Mouse (Mus musculus): Measurements from ENCODE around the gene Mkln1. TPM values are rescaled to one million over a fixed set of nuclear protein-coding genes. Genes with fewer than 3 reads are reported as not detected.

Mkln1 gene
- polyA plus RNA-seq, 1 experiment from 2014 or later, result 130 TPM

- H3K27me3 ChIP-seq (ENCODE audit: control insufficient read depth, insufficient read depth, low read depth, low read length), result no peaks in the 10 kb centered on the region
- WGBS (ENCODE audit: insufficient replicate concordance), result 28% methylated on average over 4 of the region's 4 CpGs
- peaks cover 28% of the 10 kb centered on the region for H3K4me1 ChIP-seq (ENCODE audit: control insufficient read depth, low read depth, low read length)
- no peak overlapping the region for H3K27ac ChIP-seq (ENCODE audit: low read length)
- ATAC-seq (ENCODE audit: low read depth), result no peak
- H3K4me2 ChIP-seq (ENCODE audit: low read depth, low read length), result no peak overlapping the region
- H3K4me3 ChIP-seq (ENCODE audit: low read depth, low read length), result no peak overlapping the region
- 0 out of 2 replicates have a peak overlapping the region, but pooled peaks have one; percentile 9 for H3K9ac ChIP-seq (ENCODE audit: low read depth, low read length)
- no peaks in the 10 kb centered on the region for H3K9me3 ChIP-seq (replicated peaks; ENCODE audit: control insufficient read depth, low read length)
- no peaks in the 10 kb centered on the region for H3K36me3 ChIP-seq (ENCODE audit: control insufficient read depth, insufficient read depth)
These were observed 2.4 kb upstream of the Mkln1 start for GRCm38 (mm10) chr6:31396118-31396517.

- ATAC-seq (ENCODE audit: low read depth), result no peak
- no peaks in the 10 kb centered on the region for H3K36me3 ChIP-seq (ENCODE audit: control insufficient read depth, insufficient read depth)
- no peaks in the 10 kb centered on the region for H3K27me3 ChIP-seq (ENCODE audit: control insufficient read depth, insufficient read depth, low read depth, low read length)
- H3K4me1 ChIP-seq (ENCODE audit: control insufficient read depth, low read depth, low read length), result peaks cover 33% of the 10 kb centered on the region
- H3K4me3 ChIP-seq (ENCODE audit: low read depth, low read length), result no peak overlapping the region
- H3K4me2 ChIP-seq (ENCODE audit: low read depth, low read length), result peak overlapping the region; percentile 80
- peak overlapping the region; percentile 90 for H3K27ac ChIP-seq (ENCODE audit: low read length)
- H3K9me3 ChIP-seq (replicated peaks; ENCODE audit: control insufficient read depth, low read length), result no peaks in the 10 kb centered on the region
- H3K9ac ChIP-seq (ENCODE audit: low read depth, low read length), result peak overlapping the region; percentile 99; the same call in 1 of the 2 replicates
These were observed 1.2 kb upstream of the Mkln1 start for GRCm38 (mm10) chr6:31397308-31397707.

- ATAC-seq (ENCODE audit: low read depth), result peak; percentile 53
- WGBS (ENCODE audit: insufficient replicate concordance), result 24% methylated on average over 10 of the region's 10 CpGs
- Histone ChIP-seq H3K36me3 (ENCODE audit: control insufficient read depth, insufficient read depth) (no peaks in the 10 kb centered on the region), H3K27me3 (ENCODE audit: control insufficient read depth, insufficient read depth, low read depth, low read length) (no peaks in the 10 kb centered on the region), H3K4me1 (ENCODE audit: control insufficient read depth, low read depth, low read length) (peaks cover 37% of the 10 kb centered on the region), H3K4me2 (ENCODE audit: low read depth, low read length) (peak overlapping the region; percentile 80), H3K9ac (ENCODE audit: low read depth, low read length) (peak overlapping the region; percentile 99), H3K4me3 (ENCODE audit: low read depth, low read length) (peak overlapping the region; percentile 82), H3K9me3 (replicated peaks; ENCODE audit: control insufficient read depth, low read length) (no peaks in the 10 kb centered on the region), H3K27ac (ENCODE audit: low read length) (peak overlapping the region; percentile 90)
These were observed 632 bp upstream of the Mkln1 start for GRCm38 (mm10) chr6:31397775-31398430.

GRCm38 (mm10) chr6:31399206-31399549 lies 643 bp downstream of the Mkln1 start:
- peak overlapping the region; percentile 90 for H3K27ac ChIP-seq (ENCODE audit: low read length)
- under 1% methylated on average over 28 of the region's 28 CpGs for WGBS (ENCODE audit: insufficient replicate concordance)
- H3K4me3 ChIP-seq (ENCODE audit: low read depth, low read length), result peak overlapping the region; percentile 82
- peak overlapping the region; percentile 78 for H3K4me2 ChIP-seq (ENCODE audit: low read depth, low read length)
- H3K9ac ChIP-seq (ENCODE audit: low read depth, low read length), result peak overlapping the region; percentile 99
- no peak for ATAC-seq (ENCODE audit: low read depth)
- no peaks in the 10 kb centered on the region for H3K36me3 ChIP-seq (ENCODE audit: control insufficient read depth, insufficient read depth)
- peaks cover 37% of the 10 kb centered on the region for H3K4me1 ChIP-seq (ENCODE audit: control insufficient read depth, low read depth, low read length)
- no peaks in the 10 kb centered on the region for H3K9me3 ChIP-seq (replicated peaks; ENCODE audit: control insufficient read depth, low read length)
- no peaks in the 10 kb centered on the region for H3K27me3 ChIP-seq (ENCODE audit: control insufficient read depth, insufficient read depth, low read depth, low read length)

- peak overlapping the region; percentile 82 for H3K4me3 ChIP-seq (ENCODE audit: low read depth, low read length)
- H3K36me3 ChIP-seq (ENCODE audit: control insufficient read depth, insufficient read depth), result no peaks in the 10 kb centered on the region
- no peaks in the 10 kb centered on the region for H3K9me3 ChIP-seq (replicated peaks; ENCODE audit: control insufficient read depth, low read length)
- H3K27ac ChIP-seq (ENCODE audit: low read length), result peak overlapping the region; percentile 90
- peak; percentile 43; the same call in 1 of the 2 replicates for ATAC-seq (ENCODE audit: low read depth)
- H3K4me1 ChIP-seq (ENCODE audit: control insufficient read depth, low read depth, low read length), result peaks cover 37% of the 10 kb centered on the region
- under 1% methylated on average over 13 of the region's 13 CpGs for WGBS (ENCODE audit: insufficient replicate concordance)
- H3K27me3 ChIP-seq (ENCODE audit: control insufficient read depth, insufficient read depth, low read depth, low read length), result no peaks in the 10 kb centered on the region
- peak overlapping the region; percentile 78 for H3K4me2 ChIP-seq (ENCODE audit: low read depth, low read length)
- peak overlapping the region; percentile 99 for H3K9ac ChIP-seq (ENCODE audit: low read depth, low read length)
These were observed 1.0 kb downstream of the Mkln1 start for GRCm38 (mm10) chr6:31399566-31399965.

GRCm38 (mm10) chr6:31411017-31411416 lies 12.5 kb downstream of the Mkln1 start:
- Histone ChIP-seq H3K27me3 (ENCODE audit: control insufficient read depth, insufficient read depth, low read depth, low read length) (no peaks in the 10 kb centered on the region), H3K36me3 (ENCODE audit: control insufficient read depth, insufficient read depth) (no peaks in the 10 kb centered on the region), H3K4me1 (ENCODE audit: control insufficient read depth, low read depth, low read length) (peaks cover 23% of the 10 kb centered on the region), H3K4me2 (ENCODE audit: low read depth, low read length) (no peak overlapping the region), H3K9ac (ENCODE audit: low read depth, low read length) (no peak overlapping the region), H3K4me3 (ENCODE audit: low read depth, low read length) (no peak overlapping the region), H3K27ac (ENCODE audit: low read length) (no peak overlapping the region), H3K9me3 (replicated peaks; ENCODE audit: control insufficient read depth, low read length) (no peaks in the 10 kb centered on the region)
- 22% methylated on average over 1 of the region's 1 CpGs for WGBS (ENCODE audit: insufficient replicate concordance)
- no peak for ATAC-seq (ENCODE audit: low read depth)

GRCm38 (mm10) chr6:31412487-31412886 lies 14.0 kb downstream of the Mkln1 start:
- Histone ChIP-seq H3K27me3 (ENCODE audit: control insufficient read depth, insufficient read depth, low read depth, low read length) (no peaks in the 10 kb centered on the region), H3K4me1 (ENCODE audit: control insufficient read depth, low read depth, low read length) (peaks cover 18% of the 10 kb centered on the region), H3K27ac (ENCODE audit: low read length) (no peak overlapping the region), H3K9ac (ENCODE audit: low read depth, low read length) (no peak overlapping the region), H3K36me3 (ENCODE audit: control insufficient read depth, insufficient read depth) (no peaks in the 10 kb centered on the region), H3K4me2 (ENCODE audit: low read depth, low read length) (no peak overlapping the region), H3K4me3 (ENCODE audit: low read depth, low read length) (no peak overlapping the region), H3K9me3 (replicated peaks; ENCODE audit: control insufficient read depth, low read length) (no peaks in the 10 kb centered on the region)
- 0 out of 2 replicates have a peak, but pooled peaks have one; percentile 32 for ATAC-seq (ENCODE audit: low read depth)

- no peaks in the 10 kb centered on the region for H3K36me3 ChIP-seq (ENCODE audit: control insufficient read depth, insufficient read depth)
- no peaks in the 10 kb centered on the region for H3K9me3 ChIP-seq (replicated peaks; ENCODE audit: control insufficient read depth, low read length)
- peaks cover 18% of the 10 kb centered on the region for H3K4me1 ChIP-seq (ENCODE audit: control insufficient read depth, low read depth, low read length)
- H3K27ac ChIP-seq (ENCODE audit: low read length), result no peak overlapping the region
- no peak overlapping the region for H3K9ac ChIP-seq (ENCODE audit: low read depth, low read length)
- H3K27me3 ChIP-seq (ENCODE audit: control insufficient read depth, insufficient read depth, low read depth, low read length), result no peaks in the 10 kb centered on the region
- H3K4me3 ChIP-seq (ENCODE audit: low read depth, low read length), result no peak overlapping the region
- no peak overlapping the region for H3K4me2 ChIP-seq (ENCODE audit: low read depth, low read length)
- no peak for ATAC-seq (ENCODE audit: low read depth)
These were observed 15.0 kb downstream of the Mkln1 start for GRCm38 (mm10) chr6:31413556-31413955.

GRCm38 (mm10) chr6:31414303-31414702 lies 15.8 kb downstream of the Mkln1 start:
- no peak for ATAC-seq (ENCODE audit: low read depth)
- no peak overlapping the region for H3K4me2 ChIP-seq (ENCODE audit: low read depth, low read length)
- H3K9ac ChIP-seq (ENCODE audit: low read depth, low read length), result no peak overlapping the region
- no peak overlapping the region for H3K27ac ChIP-seq (ENCODE audit: low read length)
- no peaks in the 10 kb centered on the region for H3K36me3 ChIP-seq (ENCODE audit: control insufficient read depth, insufficient read depth)
- WGBS (ENCODE audit: insufficient replicate concordance), result 14% methylated on average over 1 of the region's 1 CpGs
- peaks cover 14% of the 10 kb centered on the region for H3K4me1 ChIP-seq (ENCODE audit: control insufficient read depth, low read depth, low read length)
- H3K4me3 ChIP-seq (ENCODE audit: low read depth, low read length), result no peak overlapping the region
- no peaks in the 10 kb centered on the region for H3K27me3 ChIP-seq (ENCODE audit: control insufficient read depth, insufficient read depth, low read depth, low read length)
- H3K9me3 ChIP-seq (replicated peaks; ENCODE audit: control insufficient read depth, low read length), result no peaks in the 10 kb centered on the region
